Mouse (Mus musculus) brain, embryonic 14.5 days (tissue): ENCODE data around the gene Polr3gl. TPM values are rescaled to one million over a fixed set of nuclear protein-coding genes. Genes with fewer than 3 reads are reported as not detected.

Experiments used
- DNase-seq: peaks from one replicate; pipeline ENCODE4 v3.0.0-alpha.2; 2011; ENCODE audit warnings: low read depth
- CTCF ChIP-seq: fragments of 200-500 bp; IDR thresholded peaks from 2 replicates; pipeline ENCODE4 v1.5.1; 2012; ENCODE audit warnings: inconsistent platforms, mild to moderate bottlenecking, moderate library complexity, borderline replicate concordance; ENCODE audit not compliant: insufficient read depth, insufficient read length; ENCODE audit errors: extremely low read depth
- POLR2A ChIP-seq: fragments of 200-500 bp; IDR thresholded peaks from 2 replicates; pipeline ENCODE4 v1.6.1; 2012; ENCODE audit warnings: mild to moderate bottlenecking, inconsistent platforms, borderline replicate concordance; ENCODE audit not compliant: poor library complexity, insufficient read depth, insufficient read length, severe bottlenecking; ENCODE audit errors: extremely low read depth
- polyA plus RNA-seq: library from polyadenylated mRNA; depleted of rRNA; stranded (reverse); fragments of >200 nt; gene quantifications from 2 replicates; pipeline ENCODE4 v1.2.3, GENCODE M21; 2012

The Polr3gl gene
- polyA plus RNA-seq, 1 experiment = 39.1 TPM

GRCm38 (mm10) chr3:96596855-96597254 lies 2.9 kb upstream of the Polr3gl start:
- TF ChIP-seq CTCF = no peak
- TF ChIP-seq POLR2A = no peak
- peak; percentile 60 for DNase-seq

- TF ChIP-seq CTCF (no peak), POLR2A (no peak)
- DNase-seq = peak; percentile 71
Measured at GRCm38 (mm10) chr3:96596228-96596707, 2.3 kb upstream of the Polr3gl start, which contains the start of gene Ankrd34a. TSS of gene Ankrd34a (plus strand) at chr3:96596636.

- DNase-seq = peak; percentile 42
- no peak for TF ChIP-seq POLR2A
- TF ChIP-seq CTCF = no peak
Measured at GRCm38 (mm10) chr3:96595661-96596060, 1.7 kb upstream of the Polr3gl start.

- DNase-seq = no peak
- TF ChIP-seq POLR2A (no peak), CTCF (no peak)
Measured at GRCm38 (mm10) chr3:96594851-96595250, 870 bp upstream of the Polr3gl start.

GRCm38 (mm10) chr3:96593374-96593773 lies 607 bp downstream of the Polr3gl start:
- peak; percentile 56 for DNase-seq
- TF ChIP-seq CTCF (no peak), POLR2A (no peak)

GRCm38 (mm10) chr3:96590657-96591056 lies 3.3 kb downstream of the Polr3gl start:
- no peak for TF ChIP-seq POLR2A
- TF ChIP-seq CTCF = no peak
- no peak for DNase-seq

- no peak for DNase-seq
- TF ChIP-seq CTCF = no peak
- TF ChIP-seq POLR2A = no peak
Measured at GRCm38 (mm10) chr3:96583386-96583785, 10.6 kb downstream of the Polr3gl start.

- no peak for DNase-seq
- TF ChIP-seq CTCF (no peak), POLR2A (no peak)
Measured at GRCm38 (mm10) chr3:96581771-96582515, 12.0 kb downstream of the Polr3gl start.

GRCm38 (mm10) chr3:96581141-96581540 lies 12.8 kb downstream of the Polr3gl start:
- TF ChIP-seq CTCF (no peak), POLR2A (no peak)
- no peak for DNase-seq

GRCm38 (mm10) chr3:96579885-96580454 lies 14.0 kb downstream of the Polr3gl start:
- DNase-seq = peak; percentile 97
- TF ChIP-seq CTCF (peak; percentile 100), POLR2A (no peak)

GRCm38 (mm10) chr3:96579239-96579750 lies 14.7 kb downstream of the Polr3gl start:
- TF ChIP-seq CTCF = no peak
- no peak for TF ChIP-seq POLR2A
- DNase-seq = no peak

GRCm38 (mm10) chr3:96578561-96579238 lies 15.3 kb downstream of the Polr3gl start:
- no peak for TF ChIP-seq POLR2A
- no peak for TF ChIP-seq CTCF
- DNase-seq = no peak
